Mouse (Mus musculus) hindbrain, embryonic 12.5 days (tissue): ENCODE measurements at regions not wholly inside any gene's neighbourhood (a gene's known extent, or its start where the extent isn't known, plus 50 kb on each side); places are given as distances from the start of the nearest gene placed in this dataset.

Source experiments
- ATAC-seq: fragments of 200-750 bp; cut with Nextera tagmentation; 2 replicates; pipeline ENCODE4 v1.8.0; 2017; ENCODE audit warnings: moderate TSS enrichment; ENCODE audit not compliant: low FRiP score
- H3K27ac ChIP-seq: fragments of 300-500 bp; sonication (generic); 2 replicates; pipeline ENCODE4 v1.5.1; 2016; ENCODE audit warnings: mild to moderate bottlenecking
- H3K27me3 ChIP-seq: fragments of 300-500 bp; sonication (generic); 2 replicates; pipeline ENCODE4 v1.6.1; 2016; ENCODE audit warnings: mild to moderate bottlenecking
- H3K36me3 ChIP-seq: fragments of 300-500 bp; sonication (generic); 2 replicates; pipeline ENCODE4 v1.6.1; 2016; ENCODE audit warnings: mild to moderate bottlenecking
- H3K4me1 ChIP-seq: fragments of 300-500 bp; sonication (generic); 2 replicates; pipeline ENCODE4 v1.6.1; 2016
- H3K4me2 ChIP-seq: fragments of 300-500 bp; sonication (generic); replicated peaks from 2 replicates; pipeline ENCODE4 v1.6.1; 2016; ENCODE audit warnings: mild to moderate bottlenecking
- H3K4me3 ChIP-seq: fragments of 300-500 bp; sonication (generic); 2 replicates; pipeline ENCODE4 v1.5.1; 2016; ENCODE audit warnings: mild to moderate bottlenecking
- H3K9ac ChIP-seq: fragments of 300-500 bp; sonication (generic); 2 replicates; pipeline ENCODE4 v1.6.1; 2016; ENCODE audit warnings: mild to moderate bottlenecking, moderate library complexity
- H3K9me3 ChIP-seq: fragments of 300-500 bp; sonication (generic); replicated peaks from 2 replicates; pipeline ENCODE4 v1.6.1; 2016; ENCODE audit warnings: mild to moderate bottlenecking
- WGBS: fragments of 180-500 bp; shearing (Covaris S2); methylation state at CpG from one replicate; pipeline ENCODE4 v1.1.7; 2016; 5-methylcytosine and 5-hydroxymethylcytosine counted together

DNA sequence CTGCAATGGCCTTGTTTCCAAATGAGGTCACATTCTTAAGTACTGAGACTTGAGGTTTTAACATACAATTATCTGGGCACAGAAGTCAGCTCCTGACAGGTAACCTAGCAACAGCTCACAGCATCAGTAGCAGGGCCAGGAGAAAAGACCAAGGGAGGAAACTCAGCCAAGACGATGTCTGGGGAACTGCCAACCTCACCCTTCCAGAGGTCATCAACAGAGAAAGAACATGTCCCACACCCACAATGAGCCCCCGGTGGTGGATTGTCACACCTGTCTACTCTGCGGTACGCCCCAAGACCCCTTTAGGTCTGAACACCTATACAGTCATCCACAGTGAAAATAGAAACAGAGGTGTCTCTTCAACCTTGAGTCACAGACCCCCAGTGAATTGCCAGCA is 140.0 kb downstream of the Tmem17 start:
- H3K9me3 ChIP-seq: no peaks in the 10 kb centered on the region
- no peak overlapping the region for H3K4me3 ChIP-seq
- no peak overlapping the region for H3K9ac ChIP-seq
- no peaks in the 10 kb centered on the region; the same call in 1 of the 2 replicates for H3K27me3 ChIP-seq
- no peak for ATAC-seq
- no peaks in the 10 kb centered on the region for H3K36me3 ChIP-seq
- WGBS: 96% methylated on average over 4 of the region's 4 CpGs
- no peaks in the 10 kb centered on the region for H3K4me1 ChIP-seq
- no peak overlapping the region for H3K4me2 ChIP-seq
- H3K27ac ChIP-seq: no peak overlapping the region

DNA sequence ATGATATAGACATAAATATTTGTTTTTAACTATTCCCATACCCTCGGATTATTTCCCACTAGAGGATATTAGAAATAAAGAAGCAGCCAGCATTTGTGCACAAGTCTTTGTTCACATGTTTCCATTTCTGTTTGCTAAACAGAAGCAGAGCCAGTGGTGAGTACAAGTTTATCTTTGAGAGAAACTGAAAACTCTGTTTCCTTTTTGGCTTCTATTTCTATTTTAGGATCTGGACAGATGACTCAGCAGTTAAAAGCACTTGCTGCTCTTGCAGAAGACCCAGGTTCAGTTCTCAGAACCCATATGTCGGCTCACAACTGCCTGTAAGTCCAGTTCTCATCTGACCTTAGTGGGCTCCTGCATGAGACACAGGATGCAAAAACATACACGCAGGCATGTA is 141.0 kb downstream of the Tmem17 start:
- no peak for ATAC-seq
- no peak overlapping the region for H3K4me3 ChIP-seq
- no peaks in the 10 kb centered on the region for H3K9me3 ChIP-seq
- H3K4me1 ChIP-seq: no peaks in the 10 kb centered on the region
- WGBS: 78% methylated on average over 3 of the region's 3 CpGs
- no peak overlapping the region for H3K27ac ChIP-seq
- H3K4me2 ChIP-seq: no peak overlapping the region
- H3K27me3 ChIP-seq: no peaks in the 10 kb centered on the region; the same call in 1 of the 2 replicates
- no peak overlapping the region for H3K9ac ChIP-seq
- no peaks in the 10 kb centered on the region for H3K36me3 ChIP-seq

DNA sequence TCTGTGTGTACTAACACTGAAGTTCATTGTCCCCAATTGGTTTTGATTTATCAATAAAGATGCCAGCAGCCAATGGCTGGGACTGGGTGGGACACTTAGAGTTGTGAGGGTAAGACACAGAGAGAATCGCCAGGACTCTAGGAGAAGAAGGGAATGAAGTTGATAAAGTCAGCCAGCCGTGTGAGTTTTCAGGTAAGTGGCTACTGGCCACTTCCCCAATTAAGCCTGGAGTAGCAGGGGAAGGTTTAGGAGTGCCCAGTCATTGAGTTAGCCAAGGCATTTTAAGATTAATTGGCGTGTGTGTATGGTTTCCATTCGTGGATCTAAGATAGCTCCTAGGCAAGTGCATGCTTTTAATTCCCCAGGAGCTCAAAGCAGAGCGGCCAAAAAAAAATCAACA is 141.5 kb downstream of the Tmem17 start:
- 79% methylated on average over 5 of the region's 5 CpGs for whole genome bisulfite sequencing
- no peak overlapping the region for H3K4me2 ChIP-seq
- H3K4me1 ChIP-seq: no peaks in the 10 kb centered on the region
- no peaks in the 10 kb centered on the region for H3K36me3 ChIP-seq
- no peaks in the 10 kb centered on the region; the same call in 1 of the 2 replicates for H3K27me3 ChIP-seq
- H3K27ac ChIP-seq: no peak overlapping the region
- H3K4me3 ChIP-seq: no peak overlapping the region
- ATAC-seq: no peak
- no peak overlapping the region for H3K9ac ChIP-seq
- no peaks in the 10 kb centered on the region for H3K9me3 ChIP-seq

DNA sequence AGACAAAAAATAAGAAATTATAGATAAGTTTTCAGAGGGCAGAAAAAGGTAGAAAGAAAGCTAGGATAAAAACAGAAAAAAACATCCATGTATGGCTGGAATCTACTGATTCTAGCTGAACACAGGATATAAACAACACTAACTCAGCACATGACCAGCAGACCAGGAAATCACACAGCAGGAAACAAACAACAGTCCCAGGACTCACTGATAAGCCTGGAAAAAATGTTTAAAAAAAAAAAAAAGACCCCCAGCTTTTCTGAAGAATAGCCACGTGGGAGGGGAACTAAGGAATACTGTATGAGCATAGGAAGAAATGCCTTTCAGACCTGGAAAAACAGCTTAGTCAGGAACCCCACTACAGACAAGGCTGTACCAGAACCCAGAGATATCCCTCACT is 145.7 kb downstream of the Tmem17 start:
- Histone ChIP-seq H3K9ac (no peak overlapping the region), H3K36me3 (no peaks in the 10 kb centered on the region), H3K9me3 (no peaks in the 10 kb centered on the region), H3K4me3 (no peak overlapping the region), H3K4me2 (no peak overlapping the region), H3K4me1 (peaks cover 4% of the 10 kb centered on the region; the same call in 1 of the 2 replicates), H3K27ac (no peak overlapping the region), H3K27me3 (no peaks in the 10 kb centered on the region; the same call in 1 of the 2 replicates)
- ATAC-seq: no peak
- 53% methylated on average over 1 of the region's 1 CpGs for WGBS

DNA sequence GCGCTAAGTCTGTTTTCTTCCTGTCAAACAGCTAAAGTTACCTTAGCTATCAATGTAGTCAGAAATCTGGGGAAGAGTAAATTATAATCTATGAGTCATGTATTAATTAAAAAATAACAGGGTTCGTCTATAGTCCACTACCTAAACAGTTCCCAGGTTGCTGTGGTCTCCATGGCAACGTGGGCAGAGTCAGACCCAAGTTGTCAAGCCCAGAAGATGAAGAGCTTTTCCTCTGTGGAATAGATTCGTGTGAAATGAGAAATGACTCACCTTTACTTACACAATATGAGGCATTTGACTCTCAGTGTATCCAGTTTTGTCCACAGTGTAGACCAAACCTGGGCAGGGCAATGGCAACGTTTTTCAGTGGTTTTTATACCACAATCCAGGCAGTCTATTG is 149.2 kb downstream of the Tmem17 start:
- Histone ChIP-seq H3K27ac (no peak overlapping the region), H3K27me3 (no peaks in the 10 kb centered on the region), H3K4me3 (no peak overlapping the region), H3K4me1 (peaks cover 4% of the 10 kb centered on the region; the same call in 1 of the 2 replicates), H3K9ac (no peak overlapping the region), H3K9me3 (no peaks in the 10 kb centered on the region), H3K36me3 (no peaks in the 10 kb centered on the region), H3K4me2 (no peak overlapping the region)
- ATAC-seq: no peak
- 58% methylated on average over 5 of the region's 5 CpGs for WGBS

DNA sequence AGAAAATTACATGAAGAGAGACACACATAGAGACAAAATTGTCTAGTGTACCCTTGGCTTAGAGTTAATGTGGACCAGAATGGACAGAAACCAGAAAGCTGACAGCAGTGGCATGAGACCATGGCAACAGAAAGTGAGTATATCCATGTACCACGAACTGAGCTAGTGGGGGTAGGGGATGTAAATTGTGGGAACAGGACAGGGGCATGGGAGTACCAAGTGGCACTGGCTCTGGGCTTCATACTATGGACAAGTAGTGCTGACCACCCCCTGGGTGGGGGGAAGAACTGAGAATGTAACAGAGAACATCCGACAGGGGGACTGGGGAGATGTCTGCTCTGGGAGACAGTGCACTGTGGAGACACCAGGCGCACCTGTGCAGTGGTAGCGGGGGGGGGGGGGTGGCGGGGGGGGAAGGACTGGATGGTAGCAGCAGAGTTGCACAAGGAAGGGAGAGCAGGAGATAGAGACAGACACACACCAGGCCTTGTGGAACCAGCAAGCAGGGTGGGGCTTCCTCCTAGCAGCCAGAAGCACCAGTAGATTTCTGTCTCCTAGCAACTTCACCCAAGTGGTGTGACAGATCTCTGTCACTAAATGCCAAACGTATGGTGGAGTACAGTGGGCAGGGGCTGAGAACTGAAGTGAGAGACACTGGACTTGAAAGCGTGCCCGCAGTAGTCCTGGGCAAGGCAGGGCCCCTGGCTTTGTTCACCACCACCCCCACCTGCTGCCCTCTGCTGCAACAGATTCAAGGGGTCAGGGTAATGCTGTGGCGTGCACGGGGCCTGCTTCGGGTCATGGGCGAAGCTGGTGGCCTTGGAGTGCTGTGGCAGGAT is 150.0 kb downstream of the Tmem17 start:
- no peak overlapping the region for H3K4me2 ChIP-seq
- no peak overlapping the region for H3K4me3 ChIP-seq
- H3K27ac ChIP-seq: no peak overlapping the region
- 54% methylated on average over 10 of the region's 12 CpGs for WGBS
- H3K4me1 ChIP-seq: peaks cover 4% of the 10 kb centered on the region; the same call in 1 of the 2 replicates
- no peaks in the 10 kb centered on the region for H3K27me3 ChIP-seq
- no peaks in the 10 kb centered on the region for H3K9me3 ChIP-seq
- ATAC-seq: peak; percentile 40; the same call in 1 of the 2 replicates
- no peak overlapping the region for H3K9ac ChIP-seq
- H3K36me3 ChIP-seq: no peaks in the 10 kb centered on the region

DNA sequence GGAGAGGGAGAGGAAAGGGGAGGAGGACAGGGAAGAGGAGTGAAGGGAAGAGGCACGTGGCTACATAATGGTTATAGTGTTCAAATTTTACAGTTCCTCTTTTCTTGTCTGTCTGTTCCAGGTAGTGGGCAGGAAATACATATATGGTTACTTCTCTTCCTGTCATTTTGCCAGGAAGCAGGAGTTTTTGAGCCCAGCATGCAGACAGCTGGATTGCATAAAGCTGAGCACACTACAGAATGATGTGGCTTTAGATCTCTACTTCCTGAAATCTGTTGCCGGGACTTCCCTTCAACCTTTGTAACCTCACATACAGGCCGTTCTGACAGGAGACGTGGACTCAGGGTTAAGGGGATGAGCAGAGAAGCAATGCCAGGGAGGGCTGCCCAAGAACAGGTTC is 154.1 kb downstream of the Tmem17 start:
- Histone ChIP-seq H3K4me3 (no peak overlapping the region), H3K27ac (no peak overlapping the region), H3K4me2 (no peak overlapping the region), H3K27me3 (no peaks in the 10 kb centered on the region), H3K36me3 (no peaks in the 10 kb centered on the region), H3K4me1 (peaks cover 4% of the 10 kb centered on the region; the same call in 1 of the 2 replicates), H3K9ac (no peak overlapping the region), H3K9me3 (no peaks in the 10 kb centered on the region)
- WGBS: 61% methylated on average over 4 of the region's 4 CpGs
- no peak for ATAC-seq

DNA sequence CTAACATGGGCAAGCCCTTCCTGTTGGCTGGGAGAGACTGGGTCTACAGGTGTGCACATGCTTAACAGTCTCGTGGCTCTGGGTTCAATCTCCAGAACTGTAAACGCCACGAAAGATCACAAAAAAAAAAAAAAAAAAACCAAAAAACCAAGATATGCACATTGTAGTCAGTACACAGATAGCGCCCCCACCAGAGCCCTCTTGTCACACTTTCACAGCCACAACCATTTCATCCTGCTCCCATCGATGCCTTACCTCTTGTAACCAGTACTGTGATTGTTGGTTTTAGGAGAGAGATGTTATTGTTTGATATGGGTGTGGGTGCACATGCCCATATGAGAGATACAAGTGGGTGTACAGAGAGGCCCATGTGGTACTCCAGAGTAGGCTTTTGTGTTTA is 154.5 kb downstream of the Tmem17 start:
- no peak for ATAC-seq
- Histone ChIP-seq H3K4me3 (no peak overlapping the region), H3K9ac (no peak overlapping the region), H3K36me3 (no peaks in the 10 kb centered on the region), H3K4me2 (no peak overlapping the region), H3K9me3 (no peaks in the 10 kb centered on the region), H3K27ac (no peak overlapping the region), H3K27me3 (no peaks in the 10 kb centered on the region), H3K4me1 (peaks cover 4% of the 10 kb centered on the region; the same call in 1 of the 2 replicates)
- 84% methylated on average over 5 of the region's 5 CpGs for WGBS

DNA sequence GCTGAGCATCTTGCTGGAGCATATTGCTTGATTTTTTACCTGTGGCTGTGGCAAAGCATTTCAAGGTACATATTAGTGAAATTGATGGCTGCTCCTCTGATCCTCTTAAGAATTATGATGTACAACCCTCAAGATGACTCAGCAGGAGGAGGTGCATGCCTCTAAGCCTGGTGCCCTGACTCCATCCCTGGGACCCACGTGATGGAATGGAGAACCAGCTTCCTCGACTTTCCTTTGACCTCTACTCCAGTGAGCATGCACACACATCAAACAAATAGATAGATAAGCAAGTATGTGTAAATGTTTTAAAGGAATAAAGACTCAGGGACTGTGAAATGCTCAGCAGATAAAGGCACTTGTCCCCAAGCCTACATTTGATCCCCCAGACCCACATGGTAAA is 156.3 kb downstream of the Tmem17 start:
- no peaks in the 10 kb centered on the region for H3K9me3 ChIP-seq
- H3K27me3 ChIP-seq: no peaks in the 10 kb centered on the region
- no peak overlapping the region for H3K4me2 ChIP-seq
- no peak overlapping the region for H3K27ac ChIP-seq
- no peak overlapping the region for H3K4me3 ChIP-seq
- 0 out of 2 replicates have a peak, but pooled peaks cover 6% of the 10 kb centered on the region for H3K4me1 ChIP-seq
- 62% methylated on average over 2 of the region's 2 CpGs for WGBS
- H3K36me3 ChIP-seq: no peaks in the 10 kb centered on the region
- ATAC-seq: no peak
- no peak overlapping the region for H3K9ac ChIP-seq

DNA sequence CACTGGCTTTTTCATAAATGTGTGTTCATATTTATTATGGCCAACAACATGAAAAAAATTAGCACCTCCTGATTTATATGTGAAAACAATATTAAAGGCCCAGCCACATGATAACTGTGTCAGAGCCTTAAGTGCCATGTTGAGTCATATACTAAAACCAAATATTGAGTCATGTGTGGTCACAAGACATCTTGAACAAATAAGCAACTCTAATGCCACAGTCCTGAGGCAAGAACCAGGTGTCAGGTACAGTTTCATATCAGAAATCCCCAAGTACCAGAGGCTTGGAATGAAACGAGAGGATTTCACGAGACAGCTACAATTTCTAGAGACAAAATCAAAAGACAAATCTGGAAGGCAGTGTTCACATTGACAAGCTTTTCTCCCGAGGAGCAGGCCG is 157.4 kb downstream of the Tmem17 start:
- no peak overlapping the region for H3K9ac ChIP-seq
- no peak overlapping the region for H3K27ac ChIP-seq
- H3K4me2 ChIP-seq: no peak overlapping the region
- H3K4me1 ChIP-seq: 0 out of 2 replicates have a peak, but pooled peaks cover 6% of the 10 kb centered on the region
- H3K36me3 ChIP-seq: no peaks in the 10 kb centered on the region
- H3K9me3 ChIP-seq: no peaks in the 10 kb centered on the region
- no peaks in the 10 kb centered on the region for H3K27me3 ChIP-seq
- no peak overlapping the region for H3K4me3 ChIP-seq
- ATAC-seq: no peak
- WGBS: 88% methylated on average over 4 of the region's 4 CpGs

DNA sequence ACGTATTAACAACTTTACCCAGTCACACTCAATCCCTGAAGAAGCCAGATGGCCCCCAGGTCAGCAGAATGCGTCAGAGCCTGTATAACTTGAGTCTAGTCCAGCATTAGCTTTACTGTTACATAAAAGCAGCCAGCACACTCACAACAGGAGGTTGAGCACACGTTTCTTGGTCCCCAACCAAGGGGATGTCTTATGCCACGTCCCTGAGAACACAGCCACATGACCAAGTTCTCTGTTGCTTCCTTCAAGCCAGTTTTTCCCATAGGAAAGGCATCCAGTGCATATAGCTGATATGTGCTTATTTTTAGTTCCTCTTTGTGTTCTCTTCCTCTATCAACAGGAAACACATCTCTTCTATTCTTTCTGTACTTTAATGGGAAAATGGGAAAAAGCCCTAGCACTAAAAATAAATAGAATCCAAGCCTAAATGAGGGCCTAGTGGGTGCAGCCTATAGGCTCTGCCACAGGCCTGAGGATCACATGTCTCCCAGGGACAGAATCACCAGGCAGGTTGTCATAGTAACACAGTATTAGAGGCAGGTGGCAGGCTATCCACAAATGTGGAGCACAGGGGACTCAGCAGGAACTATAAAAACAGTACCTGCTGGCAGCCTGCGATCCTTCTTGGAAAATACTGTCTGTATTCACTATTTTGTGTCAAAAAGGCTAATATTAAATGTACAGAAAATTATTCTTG is 160.1 kb downstream of the Tmem17 start:
- Histone ChIP-seq H3K9ac (no peak overlapping the region), H3K4me3 (no peak overlapping the region), H3K36me3 (no peaks in the 10 kb centered on the region), H3K4me2 (no peak overlapping the region), H3K9me3 (no peaks in the 10 kb centered on the region), H3K27me3 (no peaks in the 10 kb centered on the region), H3K27ac (peak overlapping the region; percentile 45; the same call in 1 of the 2 replicates), H3K4me1 (0 out of 2 replicates have a peak, but pooled peaks cover 6% of the 10 kb centered on the region)
- WGBS: 38% methylated on average over 5 of the region's 5 CpGs
- ATAC-seq: peak; percentile 96

DNA sequence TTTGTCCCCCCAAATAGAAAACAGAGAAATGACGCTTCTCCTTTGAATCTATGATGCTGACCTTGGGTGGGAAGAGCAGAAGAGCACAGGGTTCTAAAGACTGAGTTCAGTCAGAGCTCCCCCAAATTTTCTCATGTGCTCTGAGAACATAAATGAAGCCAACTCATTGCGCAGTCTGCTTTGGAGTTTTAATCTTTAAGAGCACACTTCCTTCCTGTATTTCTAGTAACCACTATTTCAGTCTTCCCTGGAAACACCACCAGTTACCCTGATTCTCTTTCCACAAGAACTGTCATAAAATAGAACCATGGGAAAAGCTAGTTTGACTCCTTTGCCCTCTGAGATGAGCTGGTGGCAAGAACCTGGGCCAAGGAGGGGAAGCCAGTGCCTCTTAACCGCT is 163.2 kb downstream of the Tmem17 start:
- WGBS: 81% methylated on average over 3 of the region's 3 CpGs
- no peaks in the 10 kb centered on the region for H3K27me3 ChIP-seq

More for the DNA sequence above, 163.2 kb downstream of the Tmem17 start:
- H3K36me3 ChIP-seq: no peaks in the 10 kb centered on the region
- H3K4me1 ChIP-seq: 0 out of 2 replicates have a peak, but pooled peaks cover 6% of the 10 kb centered on the region
- H3K27ac ChIP-seq: no peak overlapping the region
- no peak overlapping the region for H3K4me3 ChIP-seq
- no peak overlapping the region for H3K4me2 ChIP-seq
- no peaks in the 10 kb centered on the region for H3K9me3 ChIP-seq
- no peak overlapping the region for H3K9ac ChIP-seq
- no peak for ATAC-seq
